Mouse (Mus musculus): ENCODE results near the gene Olfr700.

GRCm38 (mm10) chr7:106758800-106759199 lies 49.8 kb downstream of the Olfr700 start:
- TF ChIP-seq CTCF (IDR thresholded peaks at IDR 0.05; ENCODE audit: low read depth, low read length), result no peak
- no peak for TF ChIP-seq POLR2AphosphoS5 (IDR thresholded peaks at IDR 0.05; ENCODE audit: insufficient replicate concordance, low read depth, low read length)
